Mouse (Mus musculus): ENCODE data around the gene Tmem59l.

DNA sequence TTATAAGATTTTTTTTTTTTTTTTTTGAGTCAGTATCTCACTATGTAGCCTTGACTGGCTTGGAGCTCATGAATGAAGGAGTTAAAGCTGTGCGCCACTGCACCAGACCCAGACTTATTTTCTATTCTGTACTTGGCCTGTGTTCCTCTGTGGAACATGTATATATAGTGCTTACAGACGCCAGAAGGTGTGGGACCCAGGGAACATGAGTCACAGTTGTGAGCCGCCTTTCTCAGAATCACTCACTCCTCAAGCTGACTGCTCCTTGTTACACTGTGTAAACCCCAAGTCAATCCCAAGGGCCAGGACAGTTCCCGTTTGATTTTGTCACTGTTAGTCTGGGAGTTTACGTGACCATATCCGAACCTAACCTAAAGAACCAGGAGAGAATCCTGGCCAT, 31.9 kb upstream of the Tmem59l start:
- TF ChIP-seq CTCF (IDR thresholded peaks at IDR 0.05; ENCODE audit: low read depth, low read length): no peak
- TF ChIP-seq GATA1 (IDR thresholded peaks at IDR 0.05; ENCODE audit: borderline replicate concordance, low read length): no peak

All from G1E (cell line).